Mouse (Mus musculus): ENCODE results near the gene Ccdc120. TPM values are rescaled to one million over a fixed set of nuclear protein-coding genes. Genes with fewer than 3 reads are reported as not detected.
"Not testable (repeated sequence)": the region's sequence is repeated elsewhere in the genome, so short reads cannot be mapped to it uniquely, and the experiment has no call there.

Gene Ccdc120
- total RNA-seq, 2 experiments from 2014 or later = 28.9 to 29.7 TPM

DNA sequence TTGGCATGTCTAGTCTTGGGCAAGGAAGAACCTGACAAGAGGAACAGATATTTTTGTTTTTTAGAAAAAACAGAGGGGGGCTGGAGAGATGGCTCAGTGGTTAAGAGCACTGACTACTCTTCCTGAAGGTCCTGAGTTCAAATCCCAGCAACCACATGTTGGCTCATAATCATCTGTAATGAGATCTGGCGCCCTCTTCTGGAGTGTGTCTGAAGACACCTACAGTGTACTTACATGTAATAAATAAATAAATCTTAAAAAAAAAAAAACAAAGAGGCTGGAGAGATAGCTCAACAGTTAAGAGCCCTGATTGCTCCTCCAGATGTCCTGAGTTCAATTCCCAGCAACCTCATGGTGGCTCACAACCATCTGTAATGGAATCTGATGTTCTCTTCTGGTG, 34.6 kb downstream of the Ccdc120 start:
- DNase-seq (ENCODE audit: extremely low spot score in 1 of 2, low spot score in 2 of 2); intact Hi-C loops (cut with DNase I): not testable (repeated sequence)

DNA sequence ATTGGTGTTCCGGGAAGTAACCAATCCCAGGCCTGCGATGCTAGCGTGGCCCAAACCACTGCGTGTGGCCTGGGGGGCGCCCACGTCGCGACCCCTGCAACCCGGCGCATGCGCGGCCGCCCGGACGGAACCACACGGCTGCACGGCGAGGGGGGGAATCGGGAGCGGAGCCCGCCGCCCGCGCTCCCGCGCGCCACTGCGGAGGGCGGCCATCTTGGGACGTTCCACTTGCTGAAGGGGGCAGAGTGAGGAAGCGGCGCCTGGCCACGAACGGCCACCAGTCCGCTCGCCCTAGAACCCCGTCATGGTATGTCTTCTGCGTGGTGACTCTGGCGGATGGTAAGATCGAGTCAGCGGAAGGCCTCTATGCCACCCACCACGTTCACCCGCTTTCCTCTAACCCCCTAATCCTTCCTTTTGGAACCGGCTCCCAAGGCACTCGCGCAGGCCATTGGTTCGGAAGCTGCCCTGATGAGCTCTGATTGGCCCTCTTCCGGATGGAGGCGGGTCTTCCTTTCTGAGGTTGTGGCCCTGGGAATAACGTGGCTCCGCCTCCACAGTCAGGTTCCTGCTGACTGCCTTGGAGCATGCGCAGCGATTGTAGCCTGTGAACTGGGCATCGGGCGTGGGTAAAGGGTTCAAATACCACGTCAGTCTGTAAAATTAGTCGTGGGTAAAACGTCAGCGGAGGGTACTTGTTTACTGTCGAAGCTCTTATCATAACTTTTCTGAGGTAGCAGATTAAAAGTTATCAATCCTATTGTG, 36.4 kb downstream of the Ccdc120 start, which contains the start of gene Wdr45:
Gene Wdr45 (plus strand): TSS at position 199 of the 765 bp plus-strand sequence.
- intact Hi-C loops (cut with DNase I) = not testable (repeated sequence)
- peak; percentile 92 to 95 for DNase-seq (ENCODE audit: extremely low spot score in 1 of 2, low spot score in 2 of 2)

DNA sequence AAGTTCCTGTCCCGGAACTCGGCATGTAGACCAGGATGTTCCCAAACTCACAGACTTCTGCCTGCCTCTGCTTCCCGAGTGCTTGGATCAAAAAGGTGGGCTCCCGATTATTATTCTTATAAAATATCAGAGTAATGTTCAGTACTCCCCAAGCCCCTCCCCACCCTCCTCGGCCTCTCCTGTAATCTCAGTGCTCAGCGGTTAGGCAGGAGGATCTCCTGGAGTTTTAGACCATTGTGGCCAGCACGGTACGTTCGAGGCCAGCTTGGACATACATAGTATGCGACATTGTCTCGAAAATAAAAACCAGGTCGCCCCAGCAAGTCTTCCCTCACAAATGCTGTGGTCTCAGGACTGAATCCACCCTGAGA, 37.0 kb downstream of the Ccdc120 start:
- DNase-seq (ENCODE audit: extremely low spot score in 1 of 2, low spot score in 2 of 2); intact Hi-C loops (cut with DNase I): not testable (repeated sequence)

DNA sequence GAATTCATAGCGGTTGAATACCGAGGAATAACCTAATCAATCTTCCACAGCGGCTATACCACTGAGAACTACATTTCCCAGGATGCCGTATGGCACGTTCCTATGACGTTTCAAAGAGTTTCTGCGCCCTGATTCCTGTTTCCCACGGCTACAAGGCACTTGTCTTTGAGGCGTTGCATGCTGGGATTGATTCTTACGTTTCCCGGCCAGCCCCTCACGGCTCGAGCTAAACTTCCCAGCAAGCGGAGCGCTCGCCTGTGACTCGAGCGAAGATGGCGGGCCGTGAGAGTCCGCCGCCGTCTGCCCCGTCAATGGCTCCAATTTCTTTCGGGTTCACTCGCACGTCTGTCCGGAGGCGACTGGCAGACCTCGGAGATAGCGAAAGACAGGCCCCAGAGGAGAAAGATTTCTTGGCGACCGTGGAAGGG, 53.7 kb downstream of the Ccdc120 start, which contains the start of gene Gpkow:
Gene Gpkow (plus strand): TSS at position 178 of the 428 bp plus-strand sequence.
- peak; percentile 86 to 88 for DNase-seq (ENCODE audit: extremely low spot score in 1 of 2, low spot score in 2 of 2)
- intact Hi-C loops (cut with DNase I) = no loop called here

DNA sequence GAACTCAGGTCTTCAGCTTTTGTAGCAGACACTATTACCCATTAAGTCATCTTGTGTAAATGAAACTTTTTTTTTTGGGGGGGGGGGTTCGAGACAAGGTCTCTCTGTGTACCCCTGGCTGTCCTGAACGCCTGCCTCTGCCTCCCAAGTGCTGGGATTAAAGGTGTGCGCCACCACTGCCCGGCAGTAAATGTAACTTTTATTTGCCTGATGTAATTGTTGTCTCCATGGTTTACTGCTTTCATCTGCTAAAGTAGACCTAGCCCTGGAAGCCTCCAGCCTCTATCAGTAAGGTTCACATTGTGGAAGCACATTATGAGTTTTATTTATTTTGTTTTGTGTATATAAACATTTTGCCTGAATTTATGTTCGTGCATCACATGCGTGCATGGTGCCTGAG, 54.2 kb downstream of the Ccdc120 start:
- intact Hi-C loops (cut with DNase I) = no loop called here
- DNase-seq (ENCODE audit: extremely low spot score in 1 of 2, low spot score in 2 of 2) = no peak

DNA sequence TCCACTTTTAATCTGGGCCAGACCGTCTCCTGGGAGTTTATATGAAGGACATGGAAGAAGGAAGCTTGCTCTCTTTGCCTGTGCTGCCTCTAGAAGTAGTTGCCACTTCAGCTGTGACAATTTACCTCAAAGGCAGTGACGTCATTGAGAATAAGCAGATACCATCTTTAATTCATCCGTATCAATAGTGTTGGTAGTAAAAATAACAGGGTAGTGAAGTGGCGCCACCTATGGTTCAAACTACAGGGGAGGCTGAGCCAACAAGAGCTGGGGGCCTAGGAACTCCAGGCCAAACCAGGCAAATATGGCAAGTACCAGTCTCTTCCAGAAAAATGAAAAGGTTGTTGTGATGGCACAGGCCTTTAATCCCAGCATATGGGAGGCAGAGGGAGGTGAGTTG, 57.8 kb downstream of the Ccdc120 start:
- intact Hi-C loops (cut with DNase I) = no loop called here
- peak in 1 of 2 experiments; percentile 22 for DNase-seq (ENCODE audit: extremely low spot score in 1 of 2, low spot score in 2 of 2)

DNA sequence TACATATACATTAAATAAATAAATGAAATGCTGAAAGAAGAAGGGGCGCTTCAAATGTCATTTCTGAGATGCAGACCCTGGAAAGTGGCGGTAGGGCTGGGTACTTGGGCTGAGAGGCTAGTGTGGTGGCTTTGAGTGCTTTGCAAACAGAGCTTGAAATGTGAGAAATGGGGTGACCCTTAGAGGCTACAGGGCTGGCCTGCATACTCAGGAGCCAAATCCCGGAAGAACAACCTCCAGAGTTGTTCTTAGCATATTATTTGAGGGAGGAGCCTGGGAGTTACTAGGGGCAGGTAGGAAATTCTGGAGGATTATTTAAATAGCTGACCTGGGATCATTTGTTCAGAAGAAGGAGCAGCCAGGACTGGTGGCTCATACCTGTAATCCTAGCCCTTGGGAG, 60.2 kb downstream of the Ccdc120 start:
- intact Hi-C loops (cut with DNase I) = no loop called here
- no peak for DNase-seq (ENCODE audit: extremely low spot score in 1 of 2, low spot score in 2 of 2)

DNA sequence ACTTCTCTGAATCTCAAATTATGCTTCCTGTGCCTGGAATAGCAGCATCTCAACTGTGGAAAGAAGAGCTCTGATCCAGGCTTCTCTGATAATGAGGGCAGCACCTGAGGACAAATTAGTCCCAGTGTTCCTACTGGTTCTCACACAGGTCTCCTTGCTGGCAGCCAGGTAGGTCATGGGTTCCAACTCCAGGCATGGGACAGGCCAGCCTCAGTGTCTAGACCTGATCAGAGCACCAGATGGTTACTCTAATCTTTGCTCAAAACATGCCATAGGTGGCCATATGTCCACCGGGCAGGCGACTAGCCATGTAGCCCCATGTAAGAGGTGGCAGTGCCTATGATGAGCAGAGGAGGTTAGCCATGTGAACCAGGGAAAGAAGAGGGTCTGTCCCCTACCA, 62.4 kb downstream of the Ccdc120 start:
- intact Hi-C loops (cut with DNase I) = loop anchor here (10.0 kb wide), 1 partner anchor 214 kb away; no protein-coding TSS in a partner anchor
- DNase-seq (ENCODE audit: extremely low spot score in 1 of 2, low spot score in 2 of 2) = no peak

Other genes with a start within 250 kb of the Ccdc120 start
- gene Foxp3, start 177.3 kb downstream of the Ccdc120 start, total RNA-seq (2021) = under 1 TPM in 1 of 2 experiments, not detected in 1; 0.62 TPM
- gene Ppp1r3f, start 176.6 kb downstream of the Ccdc120 start, total RNA-seq (2021) = 10 to 100 TPM; 13.5 to 15.9 TPM
- 10 to 100 TPM; 22.8 to 25.9 TPM for gene Ccdc22, start 145.4 kb downstream of the Ccdc120 start, total RNA-seq (2021)
- under 1 TPM; 0.08 to 0.17 TPM for gene Cacna1f, start 143.8 kb downstream of the Ccdc120 start, total RNA-seq (2021)
- 1,000 to 10,000 TPM; 1,744 to 1,801 TPM for gene Syp, start 112.4 kb downstream of the Ccdc120 start, total RNA-seq (2021)
- 1 to 10 TPM; 1.2 to 1.3 TPM for gene Prickle3, start 93.6 kb downstream of the Ccdc120 start, total RNA-seq (2021)
- gene Plp2, start 79.5 kb downstream of the Ccdc120 start, total RNA-seq (2021) = 10 to 100 TPM; 15.6 to 18.1 TPM
- under 1 TPM; 0.12 to 0.34 TPM for gene Magix, start 69.7 kb downstream of the Ccdc120 start, total RNA-seq (2021)
- gene Gpkow, start 53.8 kb downstream of the Ccdc120 start, total RNA-seq (2021) = 10 to 100 TPM; 37.1 to 39.3 TPM
- 10 to 100 TPM; 38.5 to 43.3 TPM for gene Wdr45, start 36.6 kb downstream of the Ccdc120 start, total RNA-seq (2021)
- under 1 TPM in 1 of 2 experiments, not detected in 1; 0.69 TPM for gene Gm45208, start 28.7 kb downstream of the Ccdc120 start, total RNA-seq (2021)
- 100 to 1,000 TPM in 1 of 2 experiments, 10 to 100 TPM in 1; 97.3 to 105 TPM for gene Praf2, start 22.5 kb downstream of the Ccdc120 start, total RNA-seq (2021)
- gene Tfe3, start 11.7 kb upstream of the Ccdc120 start, total RNA-seq (2021) = 10 to 100 TPM; 30.0 to 35.6 TPM
- gene Gripap1, start 38.9 kb upstream of the Ccdc120 start, total RNA-seq (2021) = 10 to 100 TPM; 79.5 to 84.6 TPM
- gene Kcnd1, start 71.4 kb upstream of the Ccdc120 start, total RNA-seq (2021) = 10 to 100 TPM; 10.9 to 11.3 TPM
- 10 to 100 TPM; 64.5 to 65.6 TPM for gene Otud5, start 90.5 kb upstream of the Ccdc120 start, total RNA-seq (2021)
- gene Pim2, start 127.4 kb upstream of the Ccdc120 start, total RNA-seq (2021) = 10 to 100 TPM; 43.7 to 44.9 TPM
- gene Slc35a2, start 133.1 kb upstream of the Ccdc120 start, total RNA-seq (2021) = 10 to 100 TPM; 43.4 to 47.5 TPM
- 10 to 100 TPM; 77.7 to 81.3 TPM for gene Pqbp1, start 148.4 kb upstream of the Ccdc120 start, total RNA-seq (2021)
- 10 to 100 TPM; 25.5 to 34.1 TPM for gene Timm17b, start 148.5 kb upstream of the Ccdc120 start, total RNA-seq (2021)
- gene Gm10491, start 156.9 kb upstream of the Ccdc120 start, total RNA-seq (2021) = not detected
- gene Gm10490, start 158.6 kb upstream of the Ccdc120 start, total RNA-seq (2021) = not detected
- gene Pcsk1n, start 168.9 kb upstream of the Ccdc120 start, total RNA-seq (2021) = 100 to 1,000 TPM; 287 to 317 TPM
- gene Eras, start 177.7 kb upstream of the Ccdc120 start, total RNA-seq (2021) = not detected
- 10 to 100 TPM; 59.7 to 65.0 TPM for gene Hdac6, start 197.0 kb upstream of the Ccdc120 start, total RNA-seq (2021)
- not detected for gene Gata1, start 227.2 kb upstream of the Ccdc120 start, total RNA-seq (2021)